Mouse (Mus musculus) layer of hippocampus, postnatal 14 days (tissue): ENCODE data around the gene Nin. TPM values are rescaled to one million over a fixed set of nuclear protein-coding genes. Genes with fewer than 3 reads are reported as not detected.

Experiments used
- DNase-seq, 2 experiments: peaks; one replicate each; pipeline ENCODE4 v3.0.0; 2021 to 2022; ENCODE audit warnings: low spot score in 2 of 2, mixed read lengths in 1 of 2
- total RNA-seq, 2 experiments: library from RNA; stranded (reverse); gene quantifications; 2 replicates each; pipeline ENCODE4 v1.2.3; 2021

Gene Nin
- total RNA-seq, 2 experiments from 2014 or later, result 55.1 to 55.9 TPM

- DNase-seq, result no peak
Observed at GRCm38 (mm10) chr12:70084198-70084597, 29.3 kb downstream of the Nin start.

GRCm38 (mm10) chr12:70083737-70084136 lies 29.8 kb downstream of the Nin start:
- DNase-seq, result no peak

- no peak for DNase-seq
Observed at GRCm38 (mm10) chr12:70082935-70083532, 30.5 kb downstream of the Nin start.

GRCm38 (mm10) chr12:70082485-70082884 lies 31.0 kb downstream of the Nin start:
- DNase-seq, result no peak

- DNase-seq, result no peak
Observed at GRCm38 (mm10) chr12:70078471-70079025, 35.0 kb downstream of the Nin start.

GRCm38 (mm10) chr12:70076493-70076892 lies 37.0 kb downstream of the Nin start:
- DNase-seq, result no peak

- DNase-seq, result no peak
Observed at GRCm38 (mm10) chr12:70075001-70075400, 38.5 kb downstream of the Nin start.

- DNase-seq, result no peak
Observed at GRCm38 (mm10) chr12:70070888-70071287, 42.6 kb downstream of the Nin start.

- no peak for DNase-seq
Observed at GRCm38 (mm10) chr12:70070306-70070705, 43.2 kb downstream of the Nin start.

GRCm38 (mm10) chr12:70068647-70069257 lies 44.8 kb downstream of the Nin start:
- no peak for DNase-seq

- DNase-seq, result peak in 1 of 2 experiments; percentile 51
Observed at GRCm38 (mm10) chr12:70067849-70068248, 45.7 kb downstream of the Nin start.

GRCm38 (mm10) chr12:70062114-70062513 lies 51.4 kb downstream of the Nin start:
- peak in 1 of 2 experiments; percentile 49 for DNase-seq

- DNase-seq, result no peak
Observed at GRCm38 (mm10) chr12:70058956-70059851, 54.3 kb downstream of the Nin start.

GRCm38 (mm10) chr12:70050699-70051098 lies 62.8 kb downstream of the Nin start:
- no peak for DNase-seq

- no peak for DNase-seq
Observed at GRCm38 (mm10) chr12:70048741-70049140, 64.8 kb downstream of the Nin start.

GRCm38 (mm10) chr12:70047281-70047680 lies 66.2 kb downstream of the Nin start:
- no peak for DNase-seq

GRCm38 (mm10) chr12:70044353-70044752 lies 69.2 kb downstream of the Nin start:
- no peak for DNase-seq

GRCm38 (mm10) chr12:70043421-70043820 lies 70.1 kb downstream of the Nin start:
- peak in 1 of 2 experiments; percentile 61 for DNase-seq

- DNase-seq, result no peak
Observed at GRCm38 (mm10) chr12:70040981-70041380, 72.5 kb downstream of the Nin start.

GRCm38 (mm10) chr12:70036722-70037305 lies 76.7 kb downstream of the Nin start:
- DNase-seq, result peak in 1 of 2 experiments; percentile 62

- DNase-seq, result no peak
Observed at GRCm38 (mm10) chr12:70026233-70026632, 87.3 kb downstream of the Nin start.
